Mouse (Mus musculus): Measurements from ENCODE around the gene Adh5. TPM values are rescaled to one million over a fixed set of nuclear protein-coding genes. Genes with fewer than 3 reads are reported as not detected.

The Adh5 gene
- total RNA-seq, 2 experiments from 2014 or later: 89.4 to 93.7 TPM

Other genes with a start within 250 kb of the Adh5 start
- gene 4930579F01Rik, start 249.3 kb upstream of the Adh5 start, total RNA-seq (2021): not detected
- gene Adh7, start 225.3 kb upstream of the Adh5 start, total RNA-seq (2021): under 1 TPM; 0.21 to 0.47 TPM
- gene Adh1, start 182.1 kb upstream of the Adh5 start, total RNA-seq (2021): 1 to 10 TPM; 1.4 to 1.7 TPM
- not detected for gene Adh6a, start 129.8 kb upstream of the Adh5 start, total RNA-seq (2021)
- under 1 TPM in 1 of 2 experiments, not detected in 1; 0.27 TPM for gene Adh6b, start 101.3 kb upstream of the Adh5 start, total RNA-seq (2021)
- gene Adh4, start 27.6 kb upstream of the Adh5 start, total RNA-seq (2021): not detected
- 10 to 100 TPM; 51.7 to 54.1 TPM for gene Metap1, start 46.4 kb downstream of the Adh5 start, total RNA-seq (2021)
- gene Eif4e, start 83.1 kb downstream of the Adh5 start, total RNA-seq (2021): 100 to 1,000 TPM; 155 to 180 TPM